Mouse (Mus musculus) heart, embryonic 14.5 days (tissue): ENCODE results near the gene Mmp11. TPM values are rescaled to one million over a fixed set of nuclear protein-coding genes. Genes with fewer than 3 reads are reported as not detected.
A peak's percentile ranks its signal among the peaks of the same experiment; 100 is the strongest.

Experiments
- ATAC-seq: fragments of 200-750 bp; cut with Nextera tagmentation; 2 replicates; pipeline ENCODE4 v1.8.0; 2017; ENCODE audit warnings: low read depth, moderate TSS enrichment; ENCODE audit not compliant: insufficient number of reproducible peaks, insufficient read depth, low FRiP score
- H3K27ac ChIP-seq, 2 experiments: fragments of 200-500 bp in 1 of 2; fragments of 300-500 bp in 1 of 2; sonication (generic) in 1 of 2; replicated peaks in 1 of 2; 2 replicates each; pipeline ENCODE4 v1.5.1; 2012 to 2014; ENCODE audit warnings: low read depth in 2 of 2, low read length in 2 of 2, control low read depth in 1 of 2, mild to moderate bottlenecking in 1 of 2, mixed read lengths in 1 of 2; ENCODE audit not compliant: control insufficient read depth in 1 of 2, insufficient read depth in 1 of 2
- H3K27me3 ChIP-seq: fragments of 300-500 bp; sonication (generic); 2 replicates; pipeline ENCODE4 v1.6.1; 2014; ENCODE audit warnings: mild to moderate bottlenecking, low read length, control low read depth; ENCODE audit not compliant: control insufficient read depth, insufficient read depth
- H3K36me3 ChIP-seq: fragments of 300-500 bp; sonication (generic); 2 replicates; pipeline ENCODE4 v1.6.1; 2014; ENCODE audit warnings: mild to moderate bottlenecking, control low read depth, low read length, mixed read lengths; ENCODE audit not compliant: control insufficient read depth, insufficient read depth
- H3K4me1 ChIP-seq, 2 experiments: fragments of 200-500 bp in 1 of 2; fragments of 300-500 bp in 1 of 2; sonication (generic) in 1 of 2; 2 replicates each; pipeline ENCODE4 v1.6.1; 2012 to 2014; ENCODE audit warnings: low read length in 2 of 2, control low read depth in 1 of 2, mixed read lengths in 1 of 2; ENCODE audit not compliant: control insufficient read depth in 2 of 2, insufficient read depth in 2 of 2
- H3K4me2 ChIP-seq: fragments of 300-500 bp; sonication (generic); 2 replicates; pipeline ENCODE4 v1.6.1; 2014; ENCODE audit warnings: mild to moderate bottlenecking, low read length
- H3K4me3 ChIP-seq, 2 experiments: fragments of 200-500 bp in 1 of 2; fragments of 300-500 bp in 1 of 2; sonication (generic) in 1 of 2; 2 replicates each; pipeline ENCODE4 v1.5.1; 2012 to 2014; ENCODE audit warnings: low read length in 2 of 2, mild to moderate bottlenecking in 2 of 2, control low read depth in 1 of 2, low read depth in 1 of 2, moderate library complexity in 1 of 2; ENCODE audit not compliant: control insufficient read depth in 1 of 2, insufficient read depth in 1 of 2
- H3K9ac ChIP-seq: fragments of 300-500 bp; sonication (generic); 2 replicates; pipeline ENCODE4 v1.6.1; 2014; ENCODE audit warnings: mild to moderate bottlenecking, low read length
- H3K9me3 ChIP-seq: fragments of 300-500 bp; sonication (generic); 2 replicates; pipeline ENCODE4 v1.6.1; 2016; ENCODE audit warnings: low read length, control low read depth; ENCODE audit not compliant: control insufficient read depth
- WGBS: fragments of 180-500 bp; shearing (Covaris S2); extraction: QIAGEN DNeasy Blood & Tissue Kit; methylation state at CpG from one replicate; pipeline ENCODE4 v1.1.7; 2014; 5-methylcytosine and 5-hydroxymethylcytosine counted together
- polyA plus RNA-seq: library from polyadenylated mRNA; unstranded; fragments of >200 nt; fragmentation: Nextera tagmentation; extraction: Ambion mirVana; gene quantifications from 2 replicates; pipeline ENCODE4 v1.2.1, GENCODE M21; 2014

Mmp11 gene
- 23.4 and 25.1 TPM in 2 replicates for polyA plus RNA-seq

DNA sequence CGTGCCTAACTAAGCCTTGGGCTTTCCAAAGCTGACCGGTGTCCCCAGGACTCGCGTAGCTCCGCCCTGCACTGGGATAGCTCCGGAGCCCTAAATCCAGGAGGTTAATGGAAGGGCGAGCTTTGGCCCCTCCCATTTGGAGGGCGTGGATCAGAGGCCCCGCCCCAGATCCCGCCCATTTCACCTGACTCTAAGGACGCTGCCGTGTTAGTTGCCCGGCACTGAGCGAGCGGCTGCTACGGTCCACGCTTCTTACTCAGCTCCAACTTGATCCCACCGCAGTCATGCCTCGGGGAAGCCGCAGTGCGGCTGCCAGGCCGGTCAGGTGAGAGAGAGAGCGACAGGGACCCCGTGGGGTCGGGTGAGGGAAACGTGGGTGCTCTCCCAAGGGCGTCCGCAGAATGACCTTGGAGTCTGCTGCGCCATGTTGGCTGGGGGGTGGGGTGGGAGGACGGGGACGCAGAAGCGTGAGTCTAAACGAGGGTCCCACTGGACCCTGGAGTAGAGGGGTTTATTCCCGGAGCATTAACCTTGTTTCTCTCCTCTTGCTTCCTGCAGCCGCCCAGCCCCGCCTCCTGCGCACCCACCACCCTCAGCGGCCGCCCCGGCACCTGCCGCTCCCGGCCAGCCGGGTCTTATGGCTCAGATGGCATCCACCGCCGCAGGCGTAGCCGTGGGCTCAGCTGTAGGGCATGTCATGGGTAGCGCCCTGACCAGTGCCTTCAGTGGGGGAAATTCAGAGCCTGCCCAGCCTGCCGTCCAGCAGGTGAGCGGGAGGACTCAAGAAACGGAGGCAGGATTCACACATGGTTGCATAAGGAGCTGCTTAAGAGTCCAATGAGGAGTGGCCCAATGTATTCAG is at the start of gene Mmp11:
Gene Mmp11, minus strand, starts transcription at position 817 of the 862 bp plus-strand sequence.
- Histone ChIP-seq H3K27ac (peak within 1 kb of the TSS; percentile 88 to 89), H3K9ac (peak within 1 kb of the TSS; percentile 92), H3K36me3 (peaks cover 12% of the 10 kb centered on the region; the same call in 1 of the 2 replicates), H3K4me2 (peak within 1 kb of the TSS; percentile 62), H3K4me3 (peak within 1 kb of the TSS; percentile 72 to 77), H3K4me1 (peaks cover 20 to 27% of the 10 kb centered on the region in 2 experiments), H3K27me3 (peaks cover 8% of the 10 kb centered on the region; the same call in 1 of the 2 replicates), H3K9me3 (no peaks in the 10 kb centered on the region)
- 2% methylated on average over 51 of the region's 51 CpGs for WGBS
- ATAC-seq, result peak; percentile 78

DNA sequence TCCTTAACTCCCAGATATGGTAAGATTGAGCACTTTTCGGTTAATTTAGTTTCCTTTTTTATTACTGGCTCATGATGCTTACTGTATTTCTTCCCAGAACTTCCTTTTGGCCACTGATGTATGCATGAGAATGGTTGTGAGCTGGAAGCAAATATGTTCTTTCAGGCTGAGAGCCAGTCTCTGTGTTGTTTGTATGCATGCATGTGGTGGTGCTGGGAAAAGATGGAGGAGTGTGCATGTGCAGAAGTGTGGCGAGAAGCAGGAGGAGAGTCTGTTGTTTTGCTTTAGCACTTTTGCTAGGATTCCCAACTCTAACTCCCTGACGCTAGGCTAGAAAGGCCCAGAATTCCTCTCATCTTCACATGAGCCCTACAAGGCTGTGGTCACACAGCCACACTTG is 43.1 kb upstream of the Mmp11 start:
- WGBS, result 86% methylated on average over 3 of the region's 3 CpGs
- ATAC-seq, result no peak
- no peak overlapping the region for H3K4me2 ChIP-seq

GRCm38 (mm10) chr10:75978835-75979157 is 42.5 kb upstream of the Mmp11 start:
- ATAC-seq, result no peak
- no peaks in the 10 kb centered on the region for H3K4me1 ChIP-seq
- 78% methylated on average over 5 of the region's 5 CpGs for WGBS

More for the DNA sequence above, 43.1 kb upstream of the Mmp11 start:
- H3K36me3 ChIP-seq, result no peaks in the 10 kb centered on the region
- H3K9me3 ChIP-seq, result no peaks in the 10 kb centered on the region
- H3K9ac ChIP-seq, result no peak overlapping the region
- no peak overlapping the region for H3K4me3 ChIP-seq
- H3K4me1 ChIP-seq, result no peaks in the 10 kb centered on the region
- no peak overlapping the region for H3K27ac ChIP-seq
- H3K27me3 ChIP-seq, result no peaks in the 10 kb centered on the region

GRCm38 (mm10) chr10:75978119-75978834 is 42.0 kb upstream of the Mmp11 start:
- 40% methylated on average over 10 of the region's 10 CpGs for WGBS
- H3K27me3 ChIP-seq, result no peaks in the 10 kb centered on the region
- no peak overlapping the region for H3K4me2 ChIP-seq
- H3K27ac ChIP-seq, result no peak overlapping the region
- H3K4me3 ChIP-seq, result no peak overlapping the region
- no peak for ATAC-seq
- no peaks in the 10 kb centered on the region for H3K9me3 ChIP-seq
- H3K36me3 ChIP-seq, result no peaks in the 10 kb centered on the region
- H3K9ac ChIP-seq, result no peak overlapping the region
- no peaks in the 10 kb centered on the region for H3K4me1 ChIP-seq

More at GRCm38 (mm10) chr10:75978835-75979157, 42.5 kb upstream of the Mmp11 start:
- no peak overlapping the region for H3K4me2 ChIP-seq
- no peaks in the 10 kb centered on the region for H3K27me3 ChIP-seq
- H3K9me3 ChIP-seq, result no peaks in the 10 kb centered on the region
- H3K9ac ChIP-seq, result no peak overlapping the region
- H3K27ac ChIP-seq, result no peak overlapping the region
- H3K36me3 ChIP-seq, result no peaks in the 10 kb centered on the region
- H3K4me3 ChIP-seq, result no peak overlapping the region

- no peak for ATAC-seq
- Histone ChIP-seq H3K4me2 (no peak overlapping the region), H3K36me3 (no peaks in the 10 kb centered on the region), H3K27me3 (no peaks in the 10 kb centered on the region), H3K4me1 (no peaks in the 10 kb centered on the region), H3K27ac (no peak overlapping the region), H3K9me3 (no peaks in the 10 kb centered on the region), H3K9ac (no peak overlapping the region), H3K4me3 (no peak overlapping the region)
- 74% methylated on average over 5 of the region's 5 CpGs for WGBS
Observed at GRCm38 (mm10) chr10:75975216-75975615, 38.9 kb upstream of the Mmp11 start.

- no peaks in the 10 kb centered on the region for H3K9me3 ChIP-seq
- no peak overlapping the region for H3K4me3 ChIP-seq
- no peak overlapping the region for H3K27ac ChIP-seq
- no peaks in the 10 kb centered on the region for H3K27me3 ChIP-seq
- no peak for ATAC-seq
- WGBS, result 85% methylated on average over 10 of the region's 10 CpGs
- H3K36me3 ChIP-seq, result no peaks in the 10 kb centered on the region
- H3K9ac ChIP-seq, result no peak overlapping the region
- no peaks in the 10 kb centered on the region for H3K4me1 ChIP-seq
- H3K4me2 ChIP-seq, result no peak overlapping the region
Observed at GRCm38 (mm10) chr10:75973846-75974245, 37.5 kb upstream of the Mmp11 start.

- Histone ChIP-seq H3K9me3 (no peaks in the 10 kb centered on the region), H3K27me3 (peaks cover 18% of the 10 kb centered on the region), H3K36me3 (no peaks in the 10 kb centered on the region), H3K4me3 (peak within 1 kb of the TSS; percentile 21 to 30), H3K4me1 (peaks cover 8 to 11% of the 10 kb centered on the region in 2 experiments), H3K27ac (no peak within 1 kb of the TSS), H3K9ac (peak within 1 kb of the TSS; percentile 42; the same call in 1 of the 2 replicates), H3K4me2 (peak within 1 kb of the TSS; percentile 60)
- 14% methylated on average over 20 of the region's 20 CpGs for WGBS
- ATAC-seq, result no peak
Observed at GRCm38 (mm10) chr10:75954381-75954811, 18.1 kb upstream of the Mmp11 start, which contains the start of gene Gm5134. Gm5134 (plus strand) TSS chr10:75954514.
